Mouse (Mus musculus) MEL (cell line): ENCODE results near the gene Pip4k2a. TPM values are rescaled to one million over a fixed set of nuclear protein-coding genes. Genes with fewer than 3 reads are reported as not detected.

Experiments
- DNase-seq: peaks from one replicate; pipeline ENCODE4 v3.0.0; 2011; ENCODE audit warnings: low read depth, low spot score
- H3K27ac ChIP-seq: 2 replicates; pipeline ENCODE4 v1.5.1; 2012; ENCODE audit warnings: low read depth, mild to moderate bottlenecking, control low read depth, low read length, moderate library complexity; ENCODE audit not compliant: control insufficient read depth
- H3K27me3 ChIP-seq, 2 experiments: fragments of 150-350 bp in 1 of 2; sonication (generic) in 1 of 2; 2 replicates each; pipeline ENCODE4 v1.6.1; 2012; ENCODE audit warnings: low read length in 2 of 2, mild to moderate bottlenecking in 2 of 2, improper control_type of control experiment in 1 of 2, moderate library complexity in 1 of 2; ENCODE audit not compliant: insufficient read depth in 2 of 2, control insufficient read depth in 1 of 2
- H3K36me3 ChIP-seq, 2 experiments: 2 replicates each; pipeline ENCODE4 v1.6.1; 2012 to 2014; ENCODE audit warnings: low read length in 2 of 2, improper control_type of control experiment in 1 of 2, inconsistent platforms in 1 of 2, mild to moderate bottlenecking in 1 of 2; ENCODE audit not compliant: insufficient read depth in 2 of 2, control insufficient read depth in 1 of 2
- H3K4me1 ChIP-seq, 2 experiments: fragments of 150-350 bp in 1 of 2; sonication (generic) in 1 of 2; 2 replicates each; pipeline ENCODE4 v1.6.1; 2012; ENCODE audit warnings: low read length in 2 of 2, improper control_type of control experiment in 1 of 2, mild to moderate bottlenecking in 1 of 2; ENCODE audit not compliant: insufficient read depth in 2 of 2, control insufficient read depth in 1 of 2
- H3K4me3 ChIP-seq, 2 experiments: fragments of 150-350 bp in 1 of 2; sonication (generic) in 1 of 2; 2 replicates each; pipeline ENCODE4 v1.5.1; 2012; ENCODE audit warnings: low read depth in 2 of 2, low read length in 2 of 2, mild to moderate bottlenecking in 2 of 2, moderate library complexity in 2 of 2, control low read depth in 1 of 2, improper control_type of control experiment in 1 of 2; ENCODE audit not compliant: control insufficient read depth in 1 of 2, insufficient read depth in 1 of 2
- H3K79me2 ChIP-seq: 2 replicates; pipeline ENCODE4 v1.6.1; 2012; ENCODE audit warnings: mild to moderate bottlenecking, low read length, moderate library complexity; ENCODE audit not compliant: control insufficient read depth, poor library complexity, insufficient read depth
- H3K9ac ChIP-seq: 2 replicates; pipeline ENCODE4 v1.6.1; 2012; ENCODE audit warnings: low read depth, mild to moderate bottlenecking, control low read depth, low read length, moderate library complexity; ENCODE audit not compliant: control insufficient read depth, poor library complexity, severe bottlenecking
- H3K9me3 ChIP-seq: fragments of 150-350 bp; sonication (generic); replicated peaks from 2 replicates; pipeline ENCODE4 v1.6.1; 2012; ENCODE audit warnings: mild to moderate bottlenecking, low read length, improper control_type of control experiment, moderate library complexity; ENCODE audit not compliant: insufficient read depth
- CHD1 ChIP-seq: IDR thresholded peaks from 2 replicates; pipeline ENCODE4 v1.6.1; 2012; ENCODE audit warnings: low read depth, mild to moderate bottlenecking, inconsistent platforms, low read length, improper control_type of control experiment
- CHD2 ChIP-seq: IDR thresholded peaks from 2 replicates; pipeline ENCODE4 v1.6.1; 2011; ENCODE audit warnings: low read length, improper control_type of control experiment
- ETS1 ChIP-seq: IDR thresholded peaks from 2 replicates; pipeline ENCODE4 v1.6.1; 2012; ENCODE audit warnings: low read depth, mild to moderate bottlenecking, inconsistent platforms, low read length, improper control_type of control experiment, moderate library complexity
- GATA1 ChIP-seq: IDR thresholded peaks from 2 replicates; pipeline ENCODE4 v1.6.1; 2011; ENCODE audit warnings: low read depth, low read length, improper control_type of control experiment
- JUND ChIP-seq: IDR thresholded peaks from 2 replicates; pipeline ENCODE4 v1.6.1; 2011; ENCODE audit warnings: low read depth, mild to moderate bottlenecking, improper control_type of control experiment, low read length
- KAT2A ChIP-seq: conservative IDR thresholded peaks from 2 replicates; pipeline ENCODE4 v1.6.1; 2012; ENCODE audit warnings: low read depth, low read length, improper control_type of control experiment, inconsistent platforms
- MAX ChIP-seq: IDR thresholded peaks from 2 replicates; pipeline ENCODE4 v1.6.1; 2011; ENCODE audit warnings: low read length, improper control_type of control experiment
- MEF2A ChIP-seq: IDR thresholded peaks from 2 replicates; pipeline ENCODE4 v1.6.1; 2014; ENCODE audit warnings: low read depth, mild to moderate bottlenecking, inconsistent platforms, low read length, improper control_type of control experiment; ENCODE audit not compliant: poor library complexity, insufficient replicate concordance, severe bottlenecking; ENCODE audit errors: extremely low read depth
- MYB ChIP-seq: IDR thresholded peaks from 2 replicates; pipeline ENCODE4 v1.6.1; 2011; ENCODE audit warnings: mild to moderate bottlenecking, low read depth, low read length, improper control_type of control experiment
- NRF1 ChIP-seq: IDR thresholded peaks from 2 replicates; pipeline ENCODE4 v1.6.1; 2014; ENCODE audit warnings: low read depth, mild to moderate bottlenecking, inconsistent platforms, low read length, improper control_type of control experiment, moderate library complexity; ENCODE audit not compliant: poor library complexity, insufficient read depth, severe bottlenecking
- POLR2AphosphoS5 ChIP-seq: IDR thresholded peaks from 2 replicates; pipeline ENCODE4 v1.6.1; 2012; ENCODE audit warnings: low read depth, borderline replicate concordance, mild to moderate bottlenecking, inconsistent platforms, low read length, moderate library complexity, mixed read lengths
- RCOR1 ChIP-seq: IDR thresholded peaks from 2 replicates; pipeline ENCODE4 v1.6.1; 2012; ENCODE audit warnings: low read depth, mild to moderate bottlenecking, inconsistent platforms, low read length, improper control_type of control experiment
- TBP ChIP-seq: IDR thresholded peaks from 2 replicates; pipeline ENCODE4 v1.8.0; 2011; ENCODE audit warnings: low read depth, low read length, improper control_type of control experiment
- USF1 ChIP-seq: IDR thresholded peaks from 2 replicates; pipeline ENCODE4 v1.6.1; 2014; ENCODE audit warnings: low read depth, mild to moderate bottlenecking, inconsistent platforms, low read length, improper control_type of control experiment, moderate library complexity
- USF2 ChIP-seq, 2 experiments: IDR thresholded peaks; 2 replicates each; pipeline ENCODE4 v1.6.1; 2011 to 2012; ENCODE audit warnings: improper control_type of control experiment in 2 of 2, low read length in 2 of 2, borderline replicate concordance in 1 of 2, inconsistent platforms in 1 of 2, low read depth in 1 of 2, mild to moderate bottlenecking in 1 of 2; ENCODE audit not compliant: insufficient read depth in 1 of 2
- ZKSCAN1 ChIP-seq: IDR thresholded peaks from 2 replicates; pipeline ENCODE4 v1.6.1; 2012; ENCODE audit warnings: low read depth, mild to moderate bottlenecking, inconsistent platforms, low read length, improper control_type of control experiment, moderate library complexity
- polyA plus RNA-seq, 2 experiments: library from polyadenylated mRNA; stranded (reverse) in 1 of 2; unstranded in 1 of 2; fragments of >175 nt in 1 of 2; fragments of >200 nt in 1 of 2; gene quantifications; 2 replicates each; pipeline versions ENCODE4 v1.2.1 to v1.2.4; 2012; ENCODE audit warnings: low replicate concordance in 2 of 2, low read depth in 1 of 2; ENCODE audit not compliant: insufficient read length in 2 of 2, insufficient read depth in 1 of 2, missing spikeins in 1 of 2
- total RNA-seq: library from RNA; depleted of rRNA; stranded (reverse); fragments of 300-350 nt; gene quantifications from 2 replicates; pipeline ENCODE4 v1.2.3, GENCODE M21; 2012

Pip4k2a gene
- total and polyA plus RNA-seq, 3 experiments, result 7.9 to 48.5 TPM; not detected in 1

- Histone ChIP-seq H3K36me3 (no peaks in the 10 kb centered on the region), H3K4me3 (no peak overlapping the region), H3K79me2 (no peaks in the 10 kb centered on the region), H3K4me1 (no peaks in the 10 kb centered on the region), H3K9me3 (no peaks in the 10 kb centered on the region), H3K9ac (no peak overlapping the region), H3K27me3 (no peaks in the 10 kb centered on the region; a peak in 1 of 4 replicates), H3K27ac (no peak overlapping the region)
- TF ChIP-seq CHD2 (no peak), MAX (no peak), CHD1 (no peak), MYB (no peak)
- no peak for DNase-seq
Measured at GRCm38 (mm10) chr2:18815336-18815965, 182.5 kb downstream of the Pip4k2a start.

GRCm38 (mm10) chr2:18814447-18814804, 183.5 kb downstream of the Pip4k2a start:
- Histone ChIP-seq H3K79me2 (no peaks in the 10 kb centered on the region), H3K36me3 (no peaks in the 10 kb centered on the region), H3K4me3 (no peak overlapping the region), H3K9me3 (no peaks in the 10 kb centered on the region), H3K9ac (no peak overlapping the region), H3K4me1 (no peaks in the 10 kb centered on the region), H3K27ac (no peak overlapping the region), H3K27me3 (no peaks in the 10 kb centered on the region; a peak in 1 of 4 replicates)
- DNase-seq, result no peak
- TF ChIP-seq JUND, result no peak
- TF ChIP-seq ETS1, result no peak
- no peak for TF ChIP-seq POLR2AphosphoS5
- TF ChIP-seq USF1, result no peak

DNA sequence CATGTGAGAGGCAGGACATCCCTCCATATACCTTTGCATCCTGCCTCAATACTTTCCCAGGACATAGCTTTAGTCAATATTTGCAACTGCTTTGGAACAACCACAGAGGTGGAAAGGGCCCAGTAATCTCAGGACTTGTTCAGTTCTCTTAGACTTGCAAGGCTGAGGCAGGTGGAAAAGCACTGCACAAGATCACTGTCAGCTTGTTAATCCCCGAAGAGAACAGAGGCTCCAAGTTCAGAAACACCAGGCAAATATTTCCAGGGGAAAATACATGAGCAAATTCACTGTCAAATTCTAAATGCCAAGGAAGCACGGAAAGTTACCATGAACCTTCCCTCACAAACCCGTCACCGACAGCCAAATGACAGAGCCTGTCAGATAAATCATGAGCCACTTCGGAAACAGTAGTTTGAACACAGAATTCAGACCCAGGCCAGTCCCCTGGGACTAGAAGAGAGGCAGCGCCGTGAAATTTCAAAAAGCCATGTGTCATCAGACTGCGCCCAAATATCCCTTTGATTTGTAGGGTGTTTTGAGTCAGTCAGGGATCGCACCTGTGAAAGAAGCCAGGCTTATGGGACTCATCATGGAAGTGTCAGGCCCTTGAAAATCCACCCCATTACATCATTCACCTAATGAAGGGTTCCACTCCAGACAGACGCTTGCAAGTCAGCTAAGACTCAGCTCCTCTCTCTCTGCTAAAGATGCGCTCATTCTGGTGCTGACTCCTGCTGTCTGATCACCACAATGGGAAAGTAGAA, 184.1 kb downstream of the Pip4k2a start:
- Histone ChIP-seq H3K9me3 (no peaks in the 10 kb centered on the region), H3K27ac (no peak overlapping the region), H3K9ac (no peak overlapping the region), H3K4me1 (no peaks in the 10 kb centered on the region), H3K27me3 (no peaks in the 10 kb centered on the region; a peak in 1 of 4 replicates), H3K4me3 (no peak overlapping the region), H3K79me2 (no peaks in the 10 kb centered on the region), H3K36me3 (no peaks in the 10 kb centered on the region)
- no peak for DNase-seq
- TF ChIP-seq MEF2A (no peak), JUND (no peak), RCOR1 (no peak), KAT2A (no peak), ZKSCAN1 (no peak), TBP (no peak), NRF1 (no peak), USF2 (IDR thresholded peaks at IDR 0.05; ENCODE audit: borderline replicate concordance in 1 of 2, insufficient read depth in 1 of 2, low read depth in 1 of 2, low read length in 2 of 2) (no peak), GATA1 (no peak)
